Mouse (Mus musculus) cerebellum, adult 2 months (tissue): ENCODE data around the gene Tdrd1.
A peak's percentile ranks its signal among the peaks of the same experiment; 100 is the strongest.

Source experiments
- CTCF ChIP-seq: fragments of 200-500 bp; IDR thresholded peaks from 2 replicates; pipeline ENCODE4 v1.5.1; 2011; ENCODE audit warnings: low read depth, mild to moderate bottlenecking, control low read depth, low read length, moderate library complexity, borderline replicate concordance; ENCODE audit not compliant: insufficient read depth
- POLR2A ChIP-seq: fragments of 200-500 bp; IDR thresholded peaks from 2 replicates; pipeline ENCODE4 v1.6.1; 2011; ENCODE audit warnings: low read length, control low read depth, borderline replicate concordance; ENCODE audit not compliant: insufficient read depth

- TF ChIP-seq CTCF, result peak; percentile 68
- no peak for TF ChIP-seq POLR2A
Measured at GRCm38 (mm10) chr19:56908472-56909270, 82.7 kb downstream of the Tdrd1 start.
